Mouse (Mus musculus): ENCODE data around the gene Tesk2. TPM values are rescaled to one million over a fixed set of nuclear protein-coding genes. Genes with fewer than 3 reads are reported as not detected.
A peak's percentile ranks its signal among the peaks of the same experiment; 100 is the strongest.
"Not testable (repeated sequence)": the region's sequence is repeated elsewhere in the genome, so short reads cannot be mapped to it uniquely, and the experiment has no call there.

Tesk2 gene
- total and polyA plus RNA-seq, 3 experiments = 3.5 to 7.0 (median 5.8) TPM

- no peak for TF ChIP-seq JUN (IDR thresholded peaks at IDR 0.05; ENCODE audit: insufficient read depth, low read depth, low read length)
- TF ChIP-seq USF1 (IDR thresholded peaks at IDR 0.05; ENCODE audit: low read depth, low read length) = no peak
- no peak for TF ChIP-seq MAFK (IDR thresholded peaks at IDR 0.05; ENCODE audit: insufficient replicate concordance, low read length)
- Histone ChIP-seq H3K79me2 (replicated peaks; ENCODE audit: control insufficient read depth, extremely low read depth, insufficient read depth, poor library complexity, severe bottlenecking) (no peaks in the 10 kb centered on the region), H3K36me3 (replicated peaks in 1 of 2; ENCODE audit: control insufficient read depth in 1 of 2, insufficient read depth in 1 of 2, low read length in 1 of 2) (no peaks in the 10 kb centered on the region), H3K27ac (ENCODE audit: insufficient read depth, low read depth) (no peak overlapping the region), H3K4me2 (ENCODE audit: insufficient read depth, low read depth, poor library complexity, severe bottlenecking) (no peak overlapping the region), H3K9me3 (replicated peaks; ENCODE audit: low read length) (no peaks in the 10 kb centered on the region), H3K4me1 (ENCODE audit: control insufficient read depth in 1 of 2, insufficient read depth in 2 of 2) (peaks cover 13 to 37% of the 10 kb centered on the region in 2 experiments), H3K9ac (ENCODE audit: insufficient read depth, low read depth) (no peak overlapping the region), H3K4me3 (replicated peaks in 1 of 3; ENCODE audit: low read depth in 2 of 3, low read length in 2 of 3, poor library complexity in 1 of 3) (no peak overlapping the region), H3K27me3 (replicated peaks) (no peaks in the 10 kb centered on the region)
- no peak for DNase-seq (ENCODE audit: extremely low read depth)
- in situ Hi-C loops (cut with MboI; ENCODE audit: low pct_ligation_motif_present, low pct_unique_long_range_greater_than_20kb, low sequenced_read_pairs) (no loop called here), dilution Hi-C loops (cut with MboI; ENCODE audit: extremely low pct_ligation_motif_present, extremely low pct_unique_long_range_greater_than_20kb, low sequenced_read_pairs) (no loop called here)
Measured at GRCm38 (mm10) chr4:116672785-116673184, 48.0 kb upstream of the Tesk2 start.

GRCm38 (mm10) chr4:116674761-116675160, 46.0 kb upstream of the Tesk2 start:
- DNase-seq (ENCODE audit: extremely low read depth); H3K4me2 ChIP-seq (ENCODE audit: insufficient read depth, low read depth, poor library complexity, severe bottlenecking); H3K9ac ChIP-seq (ENCODE audit: insufficient read depth, low read depth); in situ Hi-C loops (cut with MboI; ENCODE audit: low pct_ligation_motif_present, low pct_unique_long_range_greater_than_20kb, low sequenced_read_pairs); H3K36me3 ChIP-seq (replicated peaks in 1 of 2; ENCODE audit: control insufficient read depth in 1 of 2, insufficient read depth in 1 of 2, low read length in 1 of 2); H3K27me3 ChIP-seq (replicated peaks); H3K27ac ChIP-seq (ENCODE audit: insufficient read depth, low read depth); H3K9me3 ChIP-seq (replicated peaks; ENCODE audit: low read length); dilution Hi-C loops (cut with MboI; ENCODE audit: extremely low pct_ligation_motif_present, extremely low pct_unique_long_range_greater_than_20kb, low sequenced_read_pairs); H3K4me3 ChIP-seq (replicated peaks in 1 of 3; ENCODE audit: low read depth in 2 of 3, low read length in 2 of 3, poor library complexity in 1 of 3); H3K79me2 ChIP-seq (replicated peaks; ENCODE audit: control insufficient read depth, extremely low read depth, insufficient read depth, poor library complexity, severe bottlenecking): not testable (repeated sequence)
- 0 out of 2 replicates have a peak, but pooled peaks have one; percentile 31 for TF ChIP-seq IRF4 (IDR thresholded peaks at IDR 0.05; ENCODE audit: low read depth, low read length)
- peak; percentile 81 for TF ChIP-seq ZNF384 (IDR thresholded peaks at IDR 0.05; ENCODE audit: low read depth, low read length)
- H3K4me1 ChIP-seq (ENCODE audit: control insufficient read depth in 1 of 2, insufficient read depth in 2 of 2) = peaks cover 7 to 29% of the 10 kb centered on the region in 2 experiments; a peak in 3 of 4 replicates

GRCm38 (mm10) chr4:116676027-116676426, 44.7 kb upstream of the Tesk2 start:
- dilution Hi-C loops (cut with MboI; ENCODE audit: extremely low pct_ligation_motif_present, extremely low pct_unique_long_range_greater_than_20kb, low sequenced_read_pairs) = no loop called here

More at GRCm38 (mm10) chr4:116676027-116676426, 44.7 kb upstream of the Tesk2 start:
- TF ChIP-seq JUND (conservative IDR thresholded peaks at IDR 0.05; ENCODE audit: low read depth, low read length) = peak; percentile 94
- TF ChIP-seq IRF4 (IDR thresholded peaks at IDR 0.05; ENCODE audit: low read depth, low read length) = peak; percentile 93
- 0 out of 2 replicates have a peak, but pooled peaks have one; percentile 20 for TF ChIP-seq RCOR1 (conservative IDR thresholded peaks at IDR 0.05; ENCODE audit: low read depth, low read length)
- TF ChIP-seq TCF12 (IDR thresholded peaks at IDR 0.05; ENCODE audit: low read depth, low read length) = no peak
- TF ChIP-seq MAFK (IDR thresholded peaks at IDR 0.05; ENCODE audit: insufficient replicate concordance, low read length) = 0 out of 2 replicates have a peak, but pooled peaks have one; percentile 35
- TF ChIP-seq JUN (IDR thresholded peaks at IDR 0.05; ENCODE audit: insufficient read depth, low read depth, low read length) = peak; percentile 85
- no peak for TF ChIP-seq TBP (conservative IDR thresholded peaks at IDR 0.05; ENCODE audit: low read depth, low read length)
- TF ChIP-seq EP300 (IDR thresholded peaks at IDR 0.05; ENCODE audit: low read length) = peak; percentile 78
- Histone ChIP-seq H3K36me3 (replicated peaks in 1 of 2; ENCODE audit: control insufficient read depth in 1 of 2, insufficient read depth in 1 of 2, low read length in 1 of 2) (no peaks in the 10 kb centered on the region), H3K79me2 (replicated peaks; ENCODE audit: control insufficient read depth, extremely low read depth, insufficient read depth, poor library complexity, severe bottlenecking) (no peaks in the 10 kb centered on the region), H3K27ac (ENCODE audit: insufficient read depth, low read depth) (no peak overlapping the region), H3K9me3 (replicated peaks; ENCODE audit: low read length) (no peaks in the 10 kb centered on the region), H3K4me3 (replicated peaks in 1 of 3; ENCODE audit: low read depth in 2 of 3, low read length in 2 of 3, poor library complexity in 1 of 3) (no peak overlapping the region), H3K9ac (ENCODE audit: insufficient read depth, low read depth) (no peak overlapping the region), H3K27me3 (replicated peaks) (no peaks in the 10 kb centered on the region), H3K4me1 (ENCODE audit: control insufficient read depth in 1 of 2, insufficient read depth in 2 of 2) (peaks cover 7 to 29% of the 10 kb centered on the region in 2 experiments; a peak in 3 of 4 replicates), H3K4me2 (ENCODE audit: insufficient read depth, low read depth, poor library complexity, severe bottlenecking) (peak overlapping the region; percentile 44; the same call in 1 of the 2 replicates)
- no peak for DNase-seq (ENCODE audit: extremely low read depth)
- in situ Hi-C loops (cut with MboI; ENCODE audit: low pct_ligation_motif_present, low pct_unique_long_range_greater_than_20kb, low sequenced_read_pairs) = no loop called here
